Mouse (Mus musculus): ENCODE results near the gene Krtap4-16. TPM values are rescaled to one million over a fixed set of nuclear protein-coding genes. Genes with fewer than 3 reads are reported as not detected.
"Not testable (repeated sequence)": the region's sequence is repeated elsewhere in the genome, so short reads cannot be mapped to it uniquely, and the experiment has no call there.

Gene Krtap4-16
- polyA plus RNA-seq (2015; fragmentation: Nextera tagmentation; extraction: Ambion mirVana) = not detected in 2 replicates

- TF ChIP-seq EP300 (IDR thresholded peaks at IDR 0.05) (no peak), CTCF (IDR thresholded peaks at IDR 0.05) (no peak)
- Histone ChIP-seq H3K4me3 (ENCODE audit: low read depth, low read length) (no peak within 1 kb of the TSS), H3K27me3 (replicated peaks; ENCODE audit: insufficient read depth, low read length) (no peaks in the 10 kb centered on the region), H3K36me3 (ENCODE audit: insufficient read depth, low read length) (no peaks in the 10 kb centered on the region), H3K4me1 (ENCODE audit: insufficient read depth, low read depth, low read length) (no peaks in the 10 kb centered on the region), H3K9me3 (ENCODE audit: low read length) (no peaks in the 10 kb centered on the region), H3K27ac (ENCODE audit: low read length) (no peak within 1 kb of the TSS), H3K4me2 (replicated peaks; ENCODE audit: low read depth, low read length) (no peak within 1 kb of the TSS), H3K9ac (replicated peaks; ENCODE audit: low read depth) (no peak within 1 kb of the TSS)
- DNase-seq (ENCODE audit: low spot score) (no peak), ATAC-seq (no peak)
These were observed at the start of gene Krtap4-16 for GRCm38 (mm10) chr11:99851508-99851907. Gene Krtap4-16 (minus strand): TSS chr11:99851608.

GRCm38 (mm10) chr11:99878887-99879286 lies 27.5 kb upstream of the Krtap4-16 start, which contains the start of gene Gm11567:
Gene Gm11567 (plus strand): TSS chr11:99879187.
- H3K9ac ChIP-seq (replicated peaks; ENCODE audit: low read depth); H3K36me3 ChIP-seq (ENCODE audit: insufficient read depth, low read length); H3K4me2 ChIP-seq (replicated peaks; ENCODE audit: low read depth, low read length); H3K9me3 ChIP-seq (ENCODE audit: low read length); DNase-seq (ENCODE audit: low spot score); H3K4me1 ChIP-seq (ENCODE audit: insufficient read depth, low read depth, low read length); ATAC-seq; H3K4me3 ChIP-seq (ENCODE audit: low read depth, low read length); H3K27ac ChIP-seq (ENCODE audit: low read length); H3K27me3 ChIP-seq (replicated peaks; ENCODE audit: insufficient read depth, low read length): not testable (repeated sequence)
- WGBS = 29% methylated on average over 1 of the region's 1 CpGs

- 45% methylated on average over 1 of the region's 1 CpGs for WGBS
- not testable (repeated sequence) for H3K27ac ChIP-seq (ENCODE audit: low read length); H3K4me2 ChIP-seq (replicated peaks; ENCODE audit: low read depth, low read length); DNase-seq (ENCODE audit: low spot score); H3K9ac ChIP-seq (replicated peaks; ENCODE audit: low read depth); H3K27me3 ChIP-seq (replicated peaks; ENCODE audit: insufficient read depth, low read length); H3K9me3 ChIP-seq (ENCODE audit: low read length); H3K4me3 ChIP-seq (ENCODE audit: low read depth, low read length); H3K36me3 ChIP-seq (ENCODE audit: insufficient read depth, low read length); ATAC-seq; H3K4me1 ChIP-seq (ENCODE audit: insufficient read depth, low read depth, low read length)
These were observed 21.7 kb upstream of the Krtap4-16 start, which contains the start of gene Krtap9-1 for GRCm38 (mm10) chr11:99873089-99873488. Gene Krtap9-1 (plus strand): TSS chr11:99873389.

- not testable (repeated sequence) for ATAC-seq; H3K27ac ChIP-seq (ENCODE audit: low read length); H3K36me3 ChIP-seq (ENCODE audit: insufficient read depth, low read length); DNase-seq (ENCODE audit: low spot score); H3K4me2 ChIP-seq (replicated peaks; ENCODE audit: low read depth, low read length); H3K27me3 ChIP-seq (replicated peaks; ENCODE audit: insufficient read depth, low read length); H3K4me3 ChIP-seq (ENCODE audit: low read depth, low read length); H3K9me3 ChIP-seq (ENCODE audit: low read length); H3K9ac ChIP-seq (replicated peaks; ENCODE audit: low read depth); H3K4me1 ChIP-seq (ENCODE audit: insufficient read depth, low read depth, low read length)
- 43% methylated on average over 1 of the region's 1 CpGs for WGBS
These were observed 12.8 kb upstream of the Krtap4-16 start, which contains the start of gene Gm11559 for GRCm38 (mm10) chr11:99864176-99864575. Gene Gm11559 (plus strand): TSS chr11:99864476.

- no peak overlapping the region for H3K9ac ChIP-seq (replicated peaks; ENCODE audit: low read depth)
- WGBS = 58% methylated on average over 2 of the region's 2 CpGs
- no peak for TF ChIP-seq EP300 (IDR thresholded peaks at IDR 0.05)
- no peak for TF ChIP-seq CTCF (IDR thresholded peaks at IDR 0.05)
- no peak overlapping the region for H3K4me2 ChIP-seq (replicated peaks; ENCODE audit: low read depth, low read length)
- no peaks in the 10 kb centered on the region for H3K9me3 ChIP-seq (ENCODE audit: low read length)
- H3K36me3 ChIP-seq (ENCODE audit: insufficient read depth, low read length) = no peaks in the 10 kb centered on the region
- no peaks in the 10 kb centered on the region for H3K4me1 ChIP-seq (ENCODE audit: insufficient read depth, low read depth, low read length)
- ATAC-seq = no peak
- no peak overlapping the region for H3K27ac ChIP-seq (ENCODE audit: low read length)
- no peaks in the 10 kb centered on the region for H3K27me3 ChIP-seq (replicated peaks; ENCODE audit: insufficient read depth, low read length)
- no peak overlapping the region for H3K4me3 ChIP-seq (ENCODE audit: low read depth, low read length)
- DNase-seq (ENCODE audit: low spot score) = no peak
These were observed 7.4 kb upstream of the Krtap4-16 start for GRCm38 (mm10) chr11:99858761-99859160.

GRCm38 (mm10) chr11:99857617-99858016 lies 6.2 kb upstream of the Krtap4-16 start, which contains the start of gene Gm11568:
Gene Gm11568 (plus strand): TSS chr11:99857917.
- no peak for ATAC-seq
- Histone ChIP-seq H3K9ac (replicated peaks; ENCODE audit: low read depth) (no peak within 1 kb of the TSS), H3K4me2 (replicated peaks; ENCODE audit: low read depth, low read length) (no peak within 1 kb of the TSS), H3K27me3 (replicated peaks; ENCODE audit: insufficient read depth, low read length) (no peaks in the 10 kb centered on the region), H3K36me3 (ENCODE audit: insufficient read depth, low read length) (no peaks in the 10 kb centered on the region), H3K4me3 (ENCODE audit: low read depth, low read length) (no peak within 1 kb of the TSS), H3K9me3 (ENCODE audit: low read length) (no peaks in the 10 kb centered on the region), H3K4me1 (ENCODE audit: insufficient read depth, low read depth, low read length) (no peaks in the 10 kb centered on the region), H3K27ac (ENCODE audit: low read length) (no peak within 1 kb of the TSS)
- 73% methylated on average over 2 of the region's 2 CpGs for WGBS
- DNase-seq (ENCODE audit: low spot score) = no peak
- no peak for TF ChIP-seq EP300 (IDR thresholded peaks at IDR 0.05)
- TF ChIP-seq CTCF (IDR thresholded peaks at IDR 0.05) = no peak

GRCm38 (mm10) chr11:99854121-99854520 lies 2.7 kb upstream of the Krtap4-16 start:
- Histone ChIP-seq H3K27me3 (replicated peaks; ENCODE audit: insufficient read depth, low read length) (no peaks in the 10 kb centered on the region), H3K9ac (replicated peaks; ENCODE audit: low read depth) (no peak overlapping the region), H3K4me2 (replicated peaks; ENCODE audit: low read depth, low read length) (no peak overlapping the region), H3K4me3 (ENCODE audit: low read depth, low read length) (no peak overlapping the region), H3K27ac (ENCODE audit: low read length) (no peak overlapping the region), H3K9me3 (ENCODE audit: low read length) (no peaks in the 10 kb centered on the region), H3K36me3 (ENCODE audit: insufficient read depth, low read length) (no peaks in the 10 kb centered on the region), H3K4me1 (ENCODE audit: insufficient read depth, low read depth, low read length) (no peaks in the 10 kb centered on the region)
- no peak for TF ChIP-seq EP300 (IDR thresholded peaks at IDR 0.05)
- peak; percentile 61 for TF ChIP-seq CTCF (IDR thresholded peaks at IDR 0.05)
- WGBS = 46% methylated on average over 3 of the region's 3 CpGs
- peak; percentile 15 for DNase-seq (ENCODE audit: low spot score)
- no peak for ATAC-seq
